Mouse (Mus musculus): ENCODE results near the gene Ern2. TPM values are rescaled to one million over a fixed set of nuclear protein-coding genes. Genes with fewer than 3 reads are reported as not detected.

The Ern2 gene
- polyA plus RNA-seq (2015; fragmentation: Nextera tagmentation; extraction: Ambion mirVana) = 0.68 and 1.0 TPM in 2 replicates

DNA sequence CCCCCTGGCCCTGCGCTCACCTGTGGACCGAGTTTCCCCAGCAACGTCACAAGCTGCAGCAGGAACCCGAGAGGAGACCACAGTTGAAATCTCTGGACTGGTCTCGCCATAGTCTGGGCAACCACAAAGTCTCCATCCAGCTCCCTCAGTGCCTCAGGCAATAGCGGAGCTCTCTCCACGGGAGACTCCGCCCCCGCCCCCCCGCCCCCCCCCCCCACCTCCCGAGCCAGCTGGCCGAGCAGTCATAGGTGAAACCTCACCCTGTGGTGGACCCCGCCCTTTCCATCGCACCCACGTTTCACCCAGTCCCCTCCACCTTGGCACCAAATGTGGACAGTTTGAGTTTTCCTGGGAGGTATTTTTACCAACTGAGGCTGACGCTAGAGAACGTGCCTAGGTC, at the start of gene Ern2:
TSS of gene Ern2 (minus strand) at position 165 of the 400 bp plus-strand sequence.
- Histone ChIP-seq H3K9ac (0 out of 2 replicates have a peak within 1 kb of the TSS, but pooled peaks have one; percentile 38), H3K4me2 (peak within 1 kb of the TSS; percentile 36), H3K4me3 (no peak within 1 kb of the TSS; the same call in 1 of the 2 replicates), H3K9me3 (no peaks in the 10 kb centered on the region), H3K27ac (replicated peaks) (no peak within 1 kb of the TSS), H3K36me3 (no peaks in the 10 kb centered on the region), H3K4me1 (replicated peaks) (peaks cover 3% of the 10 kb centered on the region; the same call in 1 of the 2 replicates), H3K27me3 (no peaks in the 10 kb centered on the region)
- 23% methylated on average over 17 of the region's 17 CpGs for WGBS
- ATAC-seq (ENCODE audit: low read depth) = no peak

GRCm38 (mm10) chr7:122230866-122231265, 44.9 kb upstream of the Ern2 start:
- ATAC-seq (ENCODE audit: low read depth) = no peak
- H3K36me3 ChIP-seq = no peaks in the 10 kb centered on the region
- H3K4me1 ChIP-seq (replicated peaks) = no peaks in the 10 kb centered on the region
- H3K9me3 ChIP-seq = no peaks in the 10 kb centered on the region
- no peak overlapping the region for H3K4me3 ChIP-seq
- WGBS = 85% methylated on average over 4 of the region's 4 CpGs
- no peak overlapping the region for H3K4me2 ChIP-seq
- no peak overlapping the region for H3K9ac ChIP-seq
- no peak overlapping the region for H3K27ac ChIP-seq (replicated peaks)
- no peaks in the 10 kb centered on the region for H3K27me3 ChIP-seq

GRCm38 (mm10) chr7:122229916-122230315, 43.9 kb upstream of the Ern2 start:
- Histone ChIP-seq H3K27me3 (no peaks in the 10 kb centered on the region), H3K4me3 (no peak overlapping the region), H3K27ac (replicated peaks) (no peak overlapping the region), H3K4me1 (replicated peaks) (no peaks in the 10 kb centered on the region), H3K4me2 (no peak overlapping the region), H3K9ac (no peak overlapping the region), H3K36me3 (no peaks in the 10 kb centered on the region), H3K9me3 (no peaks in the 10 kb centered on the region)
- ATAC-seq (ENCODE audit: low read depth) = no peak
- WGBS = 64% methylated on average over 4 of the region's 4 CpGs

GRCm38 (mm10) chr7:122229306-122229705, 43.3 kb upstream of the Ern2 start:
- H3K27ac ChIP-seq (replicated peaks) = no peak overlapping the region
- no peaks in the 10 kb centered on the region for H3K9me3 ChIP-seq
- 52% methylated on average over 3 of the region's 3 CpGs for WGBS
- ATAC-seq (ENCODE audit: low read depth) = no peak
- no peaks in the 10 kb centered on the region for H3K36me3 ChIP-seq
- no peaks in the 10 kb centered on the region for H3K27me3 ChIP-seq
- H3K4me3 ChIP-seq = no peak overlapping the region
- H3K4me2 ChIP-seq = no peak overlapping the region
- no peaks in the 10 kb centered on the region for H3K4me1 ChIP-seq (replicated peaks)
- H3K9ac ChIP-seq = no peak overlapping the region

- Histone ChIP-seq H3K4me1 (replicated peaks) (no peaks in the 10 kb centered on the region), H3K4me3 (no peak overlapping the region), H3K36me3 (no peaks in the 10 kb centered on the region), H3K9me3 (no peaks in the 10 kb centered on the region), H3K9ac (no peak overlapping the region), H3K27ac (replicated peaks) (no peak overlapping the region), H3K27me3 (no peaks in the 10 kb centered on the region), H3K4me2 (no peak overlapping the region)
- no peak for ATAC-seq (ENCODE audit: low read depth)
- 91% methylated on average over 4 of the region's 4 CpGs for WGBS
Measured at GRCm38 (mm10) chr7:122226744-122227143, 40.7 kb upstream of the Ern2 start.

DNA sequence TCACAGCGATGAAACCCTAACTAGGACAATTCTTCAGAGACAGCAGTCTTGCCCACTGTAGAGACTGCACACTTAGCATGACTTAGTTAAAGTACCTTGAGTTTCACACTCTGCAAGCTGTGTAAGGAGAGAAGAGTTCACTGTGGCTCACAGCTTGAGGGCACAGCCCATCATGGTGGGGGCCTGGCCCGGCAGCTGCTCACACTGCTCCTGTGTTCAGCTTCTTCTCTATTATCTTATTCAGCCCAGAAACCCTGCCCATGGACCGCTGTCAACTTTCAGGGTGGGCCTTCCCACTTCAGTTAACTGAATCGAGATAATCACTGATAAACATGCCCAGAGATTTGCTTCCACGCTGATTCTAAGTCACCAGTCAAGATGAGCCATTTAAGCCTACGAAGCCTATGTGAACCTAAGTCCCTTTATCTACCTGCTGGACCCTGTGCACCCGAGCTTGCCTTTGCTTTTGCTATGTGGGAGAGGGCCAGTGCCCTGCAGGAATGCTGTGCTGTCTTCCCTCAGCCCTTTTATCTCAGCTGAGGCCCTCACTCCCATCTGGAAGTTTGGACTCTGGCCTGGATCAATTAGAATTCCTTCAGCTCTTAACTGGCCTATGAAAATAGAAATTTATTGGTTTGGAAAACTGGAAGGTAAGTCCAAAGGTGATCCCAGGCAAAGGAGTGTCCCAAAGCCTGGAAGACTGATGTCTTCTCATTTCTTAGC, 40.2 kb upstream of the Ern2 start:
- no peak for ATAC-seq (ENCODE audit: low read depth)

DNA sequence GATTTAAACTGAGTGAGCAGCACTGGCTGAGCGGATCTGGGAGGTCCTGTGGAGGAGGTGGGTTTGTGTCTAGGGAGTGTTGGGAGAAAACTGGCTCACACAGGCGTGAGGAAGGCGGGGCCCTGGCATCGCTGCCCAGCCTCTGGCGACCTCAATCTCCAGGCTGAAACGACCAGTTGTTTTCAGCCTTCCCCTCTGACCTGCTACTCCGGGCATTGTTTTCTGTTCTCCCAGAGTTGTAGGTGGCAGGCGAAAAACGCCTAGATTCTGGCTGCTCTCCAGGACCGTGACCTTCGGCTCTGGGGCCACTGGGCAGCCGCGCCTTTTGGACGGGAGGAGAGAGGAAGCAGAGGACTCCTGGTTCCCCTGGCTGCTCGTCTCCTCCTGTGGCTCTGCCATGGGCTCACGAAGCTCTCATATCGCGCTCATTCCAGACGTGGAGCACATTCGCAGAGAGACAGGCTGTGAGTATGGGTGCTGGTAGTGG, 33.4 kb upstream of the Ern2 start, which contains the start of gene Chp2:
TSS of gene Chp2 (plus strand) at position 182 of the 487 bp plus-strand sequence.
- peak within 1 kb of the TSS; percentile 38 for H3K4me2 ChIP-seq
- WGBS = 27% methylated on average over 20 of the region's 20 CpGs
- peak within 1 kb of the TSS; percentile 35; the same call in 1 of the 2 replicates for H3K9ac ChIP-seq
- no peak for ATAC-seq (ENCODE audit: low read depth)
- H3K9me3 ChIP-seq = no peaks in the 10 kb centered on the region
- H3K27me3 ChIP-seq = no peaks in the 10 kb centered on the region
- H3K4me1 ChIP-seq (replicated peaks) = 0 out of 2 replicates have a peak, but pooled peaks cover 4% of the 10 kb centered on the region
- no peaks in the 10 kb centered on the region for H3K36me3 ChIP-seq
- peak within 1 kb of the TSS; percentile 17 for H3K4me3 ChIP-seq
- no peak within 1 kb of the TSS for H3K27ac ChIP-seq (replicated peaks)

More for the DNA sequence above, 40.2 kb upstream of the Ern2 start:
- Histone ChIP-seq H3K4me1 (replicated peaks) (no peaks in the 10 kb centered on the region), H3K36me3 (no peaks in the 10 kb centered on the region), H3K4me2 (no peak overlapping the region), H3K27ac (replicated peaks) (no peak overlapping the region), H3K4me3 (no peak overlapping the region), H3K9me3 (no peaks in the 10 kb centered on the region), H3K27me3 (no peaks in the 10 kb centered on the region), H3K9ac (no peak overlapping the region)
- 85% methylated on average over 7 of the region's 7 CpGs for WGBS

DNA sequence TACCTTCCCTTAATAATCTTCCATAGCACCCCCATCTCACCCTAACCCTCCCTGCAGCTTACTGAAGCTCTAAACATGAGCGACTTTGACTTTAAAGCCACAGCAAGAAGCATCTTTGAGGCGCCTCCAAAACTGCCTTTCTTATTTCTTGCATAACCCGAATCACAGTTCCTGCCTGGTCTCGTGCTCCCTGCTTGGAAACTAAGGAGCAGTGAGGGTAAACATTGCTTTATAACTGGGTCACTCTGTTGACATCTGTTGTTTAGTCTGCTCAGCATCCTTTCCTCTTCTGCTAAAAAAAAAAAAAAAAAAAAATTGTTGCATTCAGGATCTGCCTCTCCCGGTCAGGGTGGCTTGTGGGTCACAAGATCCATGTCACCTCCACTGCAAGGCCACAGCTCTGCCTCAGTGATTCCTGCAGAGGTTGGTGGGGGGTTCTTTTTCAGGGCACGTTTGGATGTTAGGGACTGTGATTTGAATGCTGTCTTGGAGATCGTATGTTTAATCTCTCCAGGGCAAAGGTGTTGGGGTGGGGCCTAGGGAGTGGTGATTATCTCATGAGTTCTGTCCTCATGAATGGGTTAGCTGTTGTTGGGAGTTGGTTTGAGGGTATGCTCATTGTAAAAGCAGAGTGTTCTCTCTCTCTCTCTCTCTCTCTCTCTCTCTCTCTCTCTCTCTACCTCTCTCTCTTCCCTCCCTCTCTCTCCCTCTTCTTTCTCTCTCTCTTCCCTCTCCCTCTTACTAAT, 22.4 kb upstream of the Ern2 start:
- H3K4me2 ChIP-seq = no peak overlapping the region
- no peaks in the 10 kb centered on the region for H3K9me3 ChIP-seq
- H3K27me3 ChIP-seq = no peaks in the 10 kb centered on the region
- no peak overlapping the region for H3K9ac ChIP-seq
- no peaks in the 10 kb centered on the region for H3K36me3 ChIP-seq
- H3K4me3 ChIP-seq = no peak overlapping the region
- no peak overlapping the region for H3K27ac ChIP-seq (replicated peaks)
- 65% methylated on average over 7 of the region's 7 CpGs for WGBS
- no peaks in the 10 kb centered on the region for H3K4me1 ChIP-seq (replicated peaks)
- ATAC-seq (ENCODE audit: low read depth) = no peak

- H3K27ac ChIP-seq (replicated peaks) = no peak overlapping the region
- no peak overlapping the region for H3K4me3 ChIP-seq
- H3K27me3 ChIP-seq = no peaks in the 10 kb centered on the region
- no peak for ATAC-seq (ENCODE audit: low read depth)
- no peaks in the 10 kb centered on the region for H3K9me3 ChIP-seq
- H3K4me2 ChIP-seq = no peak overlapping the region
- H3K36me3 ChIP-seq = no peaks in the 10 kb centered on the region
- no peaks in the 10 kb centered on the region for H3K4me1 ChIP-seq (replicated peaks)
- no peak overlapping the region for H3K9ac ChIP-seq
- WGBS = 78% methylated on average over 2 of the region's 2 CpGs
Measured at GRCm38 (mm10) chr7:122206121-122206520, 20.1 kb upstream of the Ern2 start.

DNA sequence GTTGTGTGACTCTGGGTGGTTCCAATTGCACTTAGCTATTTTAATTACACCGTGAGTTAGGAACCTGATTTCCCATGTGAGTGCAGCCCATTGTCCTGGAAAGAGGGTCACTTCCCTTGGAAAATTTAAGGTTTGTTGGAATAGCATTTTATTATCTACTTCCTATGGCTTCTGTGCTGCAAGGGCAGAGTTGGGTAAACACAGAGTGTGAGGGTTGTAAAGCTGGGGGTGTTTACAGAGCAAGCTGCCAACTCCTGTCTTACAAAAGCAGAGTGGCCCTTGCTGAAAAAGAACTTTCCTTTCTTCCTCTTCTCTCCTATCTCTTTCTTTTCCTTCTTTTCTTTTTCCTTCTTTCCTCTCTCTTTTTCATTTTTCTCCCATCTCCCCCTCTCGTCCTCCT, 17.9 kb upstream of the Ern2 start:
- no peaks in the 10 kb centered on the region for H3K36me3 ChIP-seq
- H3K4me3 ChIP-seq = no peak overlapping the region
- no peaks in the 10 kb centered on the region for H3K9me3 ChIP-seq
- WGBS = 37% methylated on average over 2 of the region's 2 CpGs
- no peak for ATAC-seq (ENCODE audit: low read depth)
- no peak overlapping the region for H3K4me2 ChIP-seq
- no peak overlapping the region for H3K27ac ChIP-seq (replicated peaks)
- H3K27me3 ChIP-seq = no peaks in the 10 kb centered on the region
- no peaks in the 10 kb centered on the region for H3K4me1 ChIP-seq (replicated peaks)
- H3K9ac ChIP-seq = no peak overlapping the region

GRCm38 (mm10) chr7:122199296-122199695, 13.3 kb upstream of the Ern2 start:
- Histone ChIP-seq H3K4me2 (no peak overlapping the region), H3K27ac (replicated peaks) (no peak overlapping the region), H3K4me1 (replicated peaks) (no peaks in the 10 kb centered on the region), H3K4me3 (no peak overlapping the region), H3K36me3 (no peaks in the 10 kb centered on the region), H3K9ac (no peak overlapping the region), H3K9me3 (no peaks in the 10 kb centered on the region), H3K27me3 (no peaks in the 10 kb centered on the region)
- ATAC-seq (ENCODE audit: low read depth) = no peak
- WGBS = 33% methylated on average over 5 of the region's 5 CpGs

- ATAC-seq (ENCODE audit: low read depth) = no peak
- 38% methylated on average over 4 of the region's 4 CpGs for WGBS
Measured at GRCm38 (mm10) chr7:122197306-122197705, 11.3 kb upstream of the Ern2 start.

More at GRCm38 (mm10) chr7:122197306-122197705, 11.3 kb upstream of the Ern2 start:
- Histone ChIP-seq H3K4me2 (no peak overlapping the region), H3K36me3 (no peaks in the 10 kb centered on the region), H3K4me3 (no peak overlapping the region), H3K27me3 (no peaks in the 10 kb centered on the region), H3K4me1 (replicated peaks) (no peaks in the 10 kb centered on the region), H3K9me3 (no peaks in the 10 kb centered on the region), H3K9ac (no peak overlapping the region), H3K27ac (replicated peaks) (no peak overlapping the region)

All from neural tube, embryonic 13.5 days (tissue).